Mouse (Mus musculus) myocyte (in vitro differentiated cells): Measurements from ENCODE around the gene Slc2a3.

ENCODE experiments used
- CEBPB ChIP-seq: IDR thresholded peaks from 2 replicates; pipeline ENCODE4 v1.6.1; 2011; ENCODE audit warnings: mild to moderate bottlenecking, moderate library complexity; ENCODE audit not compliant: poor library complexity, insufficient read depth, severe bottlenecking
- E2F4 ChIP-seq: IDR thresholded peaks from one replicate; pipeline ENCODE4 v1.6.1; 2011; ENCODE audit warnings: mild to moderate bottlenecking, control low read depth, moderate library complexity; ENCODE audit not compliant: insufficient read depth
- MAX ChIP-seq: IDR thresholded peaks from one replicate; pipeline ENCODE4 v1.6.1; 2011; ENCODE audit warnings: low read depth, mild to moderate bottlenecking, control low read depth
- MYOD1 ChIP-seq, 3 experiments: IDR thresholded peaks; one replicate each; pipeline ENCODE4 v1.6.1; 2011; ENCODE audit warnings: control low read depth in 2 of 3, low read depth in 2 of 3, mild to moderate bottlenecking in 2 of 3, moderate library complexity in 1 of 3; ENCODE audit not compliant: insufficient read length in 2 of 3, control insufficient read depth in 1 of 3
- MYOG ChIP-seq, 3 experiments: IDR thresholded peaks; one replicate each; pipeline ENCODE4 v1.6.1; 2011; ENCODE audit warnings: control low read depth in 2 of 3, low read depth in 2 of 3, mild to moderate bottlenecking in 2 of 3; ENCODE audit not compliant: insufficient read length in 2 of 3, control insufficient read depth in 1 of 3, insufficient read depth in 1 of 3
- POLR2A ChIP-seq: IDR thresholded peaks from one replicate; pipeline ENCODE4 v1.6.1; 2011; ENCODE audit warnings: low read depth, mild to moderate bottlenecking, control low read depth, moderate library complexity; ENCODE audit not compliant: insufficient read length
- POLR2AphosphoS2 ChIP-seq: IDR thresholded peaks from one replicate; pipeline ENCODE4 v1.6.1; 2011; ENCODE audit warnings: low read depth, control low read depth; ENCODE audit not compliant: insufficient read length
- REST ChIP-seq: IDR thresholded peaks from one replicate; pipeline ENCODE4 v1.6.1; 2011; ENCODE audit warnings: mild to moderate bottlenecking, control low read depth, moderate library complexity; ENCODE audit not compliant: insufficient read depth, insufficient read length
- SRF ChIP-seq: IDR thresholded peaks from one replicate; pipeline ENCODE4 v1.6.1; 2011; ENCODE audit warnings: low read depth; ENCODE audit not compliant: control insufficient read depth, insufficient read length
- TCF12 ChIP-seq: IDR thresholded peaks from one replicate; pipeline ENCODE4 v1.6.1; 2011; ENCODE audit warnings: mild to moderate bottlenecking, control low read depth; ENCODE audit not compliant: poor library complexity, insufficient read depth, severe bottlenecking
- TCF3 ChIP-seq: IDR thresholded peaks from one replicate; pipeline ENCODE4 v1.6.1; 2011; ENCODE audit warnings: low read depth, control low read depth; ENCODE audit not compliant: insufficient read length
- USF1 ChIP-seq: IDR thresholded peaks from one replicate; pipeline ENCODE4 v1.6.1; 2011; ENCODE audit warnings: low read depth, mild to moderate bottlenecking, control low read depth, moderate library complexity

- TF ChIP-seq MAX (no peak), POLR2A (no peak), MYOD1 (IDR thresholded peaks at IDR 0.05; ENCODE audit: control insufficient read depth in 1 of 3, insufficient read length in 2 of 3, low read depth in 2 of 3) (no peak), TCF12 (no peak), MYOG (IDR thresholded peaks at IDR 0.05; ENCODE audit: control insufficient read depth in 1 of 3, insufficient read depth in 1 of 3, insufficient read length in 2 of 3, low read depth in 2 of 3) (no peak), E2F4 (no peak), SRF (no peak), USF1 (no peak), CEBPB (no peak), POLR2AphosphoS2 (no peak), REST (no peak), TCF3 (no peak)
Measured at GRCm38 (mm10) chr6:122786275-122786674, 15.2 kb downstream of the Slc2a3 start.
